29 mouse cellular contexts compared by ENCODE assay signal in the genomic region with DNA sequence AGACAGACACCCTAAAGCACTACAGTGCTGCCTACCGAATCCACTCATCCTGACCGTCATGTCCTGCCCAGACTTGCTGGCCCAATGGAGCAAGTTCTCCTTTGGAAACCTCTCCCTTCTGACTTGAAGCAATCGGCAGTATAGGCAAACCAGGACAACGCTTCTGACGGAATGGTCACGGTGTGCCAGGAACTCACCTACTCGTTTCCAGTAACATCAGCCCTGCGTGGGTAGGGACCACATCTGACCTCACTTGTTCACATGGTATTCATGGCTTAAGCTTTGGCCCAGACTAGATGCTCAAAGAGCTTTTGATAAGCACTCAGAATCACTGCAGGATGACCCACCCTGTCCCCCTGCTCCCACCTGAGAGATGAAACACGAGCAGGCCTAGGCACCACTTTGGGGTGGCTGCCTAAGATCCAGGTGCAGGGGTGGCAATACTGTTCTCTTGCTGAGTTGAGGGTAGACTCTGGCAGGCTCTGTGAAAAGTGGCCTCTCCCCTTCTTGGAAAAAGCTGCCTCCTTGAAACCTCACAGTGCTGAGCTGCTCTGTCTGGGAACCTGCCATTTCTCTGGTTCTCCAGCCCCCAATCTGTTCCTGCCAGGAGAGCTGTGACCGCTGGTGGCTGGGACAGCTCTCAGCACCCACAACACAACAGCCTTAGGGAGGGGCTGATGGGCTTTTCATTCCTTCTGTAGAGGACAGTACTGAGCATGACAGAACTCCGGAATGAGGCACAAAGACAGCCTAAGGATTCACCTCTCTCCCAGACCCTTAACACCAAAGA. TPM values are rescaled to one million over a fixed set of nuclear protein-coding genes. Genes with fewer than 3 reads are reported as not detected.
A peak's percentile ranks its signal among the peaks of the same experiment; 100 is the strongest.
DNase-seq lines count a peak whose midpoint lies in the region; ATAC-seq and TF ChIP-seq lines count a peak whose summit lies in the region.
"Had no signal": no experiment of that assay in that cellular context is flagged by ENCODE, and none has a peak within 500 bp of the region (broad histone marks: within the 10 kb centered on the region; RNA-seq: fewer than 3 reads in every experiment).

No protein-coding gene starts in this region.

- H3K9ac ChIP-seq in hindbrain, embryonic 16.5 days (ENCODE audit: low read depth, low read length) = no peak overlapping the region
- H3K9ac ChIP-seq in midbrain, embryonic 13.5 days (replicated peaks) = no peak overlapping the region
- H3K9ac ChIP-seq in midbrain, embryonic 16.5 days (ENCODE audit: low read depth, low read length) = no peak overlapping the region
- no peak overlapping the region for H3K9ac ChIP-seq in forebrain, postnatal 0 days
- H3K9ac ChIP-seq: embryonic facial prominence, embryonic 13.5 days; limb, embryonic 15.5 days; liver, embryonic 14.5 days; lung, embryonic 15.5 days; neural tube, embryonic 13.5 days; stomach, embryonic 15.5 days had no signal

- 80% methylated on average over 11 of the region's 11 CpGs for WGBS in hindbrain, embryonic 10.5 days
- 77% methylated on average over 11 of the region's 11 CpGs for WGBS in hindbrain, embryonic 16.5 days
- 85% methylated on average over 11 of the region's 11 CpGs for WGBS in midbrain, embryonic 13.5 days
- 85% methylated on average over 11 of the region's 11 CpGs for WGBS in midbrain, embryonic 16.5 days
- WGBS in forebrain, postnatal 0 days = 78% methylated on average over 11 of the region's 11 CpGs

- no peak overlapping the region for H3K4me3 ChIP-seq in hindbrain, embryonic 10.5 days
- H3K4me3 ChIP-seq in hindbrain, embryonic 16.5 days (ENCODE audit: low read length) = no peak overlapping the region
- no peak overlapping the region for H3K4me3 ChIP-seq in midbrain, embryonic 13.5 days (replicated peaks)
- no peak overlapping the region for H3K4me3 ChIP-seq in midbrain, embryonic 16.5 days (ENCODE audit: low read depth, low read length)
- no peak overlapping the region for H3K4me3 ChIP-seq in forebrain, postnatal 0 days (ENCODE audit: low read depth, low read length)
- H3K4me3 ChIP-seq: embryonic facial prominence, embryonic 13.5 days; heart, adult 2 months; limb, embryonic 15.5 days; lung, embryonic 15.5 days; myocyte; neural tube, embryonic 13.5 days; stomach, embryonic 15.5 days had no signal

- ATAC-seq in hindbrain, embryonic 16.5 days = no peak
- ATAC-seq in midbrain, embryonic 13.5 days = no peak
- ATAC-seq in midbrain, embryonic 16.5 days = no peak
- ATAC-seq in forebrain, postnatal 0 days = no peak
- ATAC-seq: hindbrain, postnatal 0 days; intestine, embryonic 16.5 days had no signal

- H3K36me3 ChIP-seq in hindbrain, embryonic 10.5 days = no peaks in the 10 kb centered on the region
- H3K36me3 ChIP-seq in hindbrain, embryonic 16.5 days (ENCODE audit: control insufficient read depth, insufficient read depth, low read length) = no peaks in the 10 kb centered on the region
- H3K36me3 ChIP-seq in midbrain, embryonic 13.5 days = peaks cover 25% of the 10 kb centered on the region
- H3K36me3 ChIP-seq in midbrain, embryonic 16.5 days (ENCODE audit: control insufficient read depth, insufficient read depth, low read length) = 0 out of 2 replicates have a peak, but pooled peaks cover 6% of the 10 kb centered on the region
- H3K36me3 ChIP-seq in forebrain, postnatal 0 days (ENCODE audit: insufficient read depth) = peaks cover 7% of the 10 kb centered on the region; the same call in 1 of the 2 replicates
- H3K36me3 ChIP-seq: embryonic facial prominence, embryonic 13.5 days; limb, embryonic 15.5 days; lung, embryonic 15.5 days; stomach, embryonic 15.5 days had no signal

- peaks cover 53% of the 10 kb centered on the region for H3K4me1 ChIP-seq in hindbrain, embryonic 10.5 days (replicated peaks)
- peaks cover 5% of the 10 kb centered on the region for H3K4me1 ChIP-seq in hindbrain, embryonic 16.5 days (ENCODE audit: control insufficient read depth, insufficient read depth, low read depth, low read length)
- H3K4me1 ChIP-seq in midbrain, embryonic 13.5 days (replicated peaks) = peaks cover 44% of the 10 kb centered on the region
- H3K4me1 ChIP-seq in midbrain, embryonic 16.5 days (ENCODE audit: control insufficient read depth, insufficient read depth, low read length) = peaks cover 3% of the 10 kb centered on the region
- peaks cover 3% of the 10 kb centered on the region; the same call in 1 of the 2 replicates for H3K4me1 ChIP-seq in forebrain, postnatal 0 days (ENCODE audit: insufficient read depth)
- H3K4me1 ChIP-seq: limb, embryonic 15.5 days; lung, embryonic 15.5 days; stomach, embryonic 15.5 days had no signal

- peak overlapping the region; percentile 51; the same call in 1 of the 2 replicates for H3K27ac ChIP-seq in hindbrain, embryonic 10.5 days
- H3K27ac ChIP-seq in hindbrain, embryonic 16.5 days (ENCODE audit: low read depth, low read length) = no peak overlapping the region
- 0 out of 2 replicates have a peak overlapping the region, but pooled peaks have one; percentile 17 for H3K27ac ChIP-seq in midbrain, embryonic 13.5 days
- H3K27ac ChIP-seq in midbrain, embryonic 16.5 days (ENCODE audit: low read length) = no peak overlapping the region
- H3K27ac ChIP-seq in forebrain, postnatal 0 days (ENCODE audit: low read depth, low read length) = 0 out of 2 replicates have a peak overlapping the region, but pooled peaks have one; percentile 9
- H3K27ac ChIP-seq: embryonic facial prominence, embryonic 13.5 days; heart, adult 2 months; limb, embryonic 15.5 days; liver, embryonic 14.5 days; lung, embryonic 15.5 days; neural tube, embryonic 13.5 days; stomach, embryonic 15.5 days had no signal

- H3K27me3 ChIP-seq in hindbrain, embryonic 10.5 days (ENCODE audit: insufficient read depth, poor library complexity, severe bottlenecking) = no peaks in the 10 kb centered on the region; the same call in 1 of the 2 replicates
- no peaks in the 10 kb centered on the region for H3K27me3 ChIP-seq in hindbrain, embryonic 16.5 days (replicated peaks; ENCODE audit: control insufficient read depth, insufficient read depth, low read length)
- H3K27me3 ChIP-seq in midbrain, embryonic 13.5 days = no peaks in the 10 kb centered on the region
- H3K27me3 ChIP-seq in midbrain, embryonic 16.5 days (ENCODE audit: control insufficient read depth, insufficient read depth, low read depth, low read length) = no peaks in the 10 kb centered on the region
- no peaks in the 10 kb centered on the region for H3K27me3 ChIP-seq in forebrain, postnatal 0 days (ENCODE audit: insufficient read depth, low read length)
- H3K27me3 ChIP-seq: embryonic facial prominence, embryonic 13.5 days; limb, embryonic 15.5 days; lung, embryonic 15.5 days; neural tube, embryonic 13.5 days; stomach, embryonic 15.5 days had no signal

- TF ChIP-seq CTCF in forebrain, postnatal 0 days (IDR thresholded peaks at IDR 0.05; ENCODE audit: low read depth) = no peak

- DNase-seq in cerebellum, postnatal 10 days = peak; percentile 56 to 57
- DNase-seq in cerebellum, adult 8-10 months = no peak
- no peak for DNase-seq in hindbrain, embryonic 10.5 days (ENCODE audit: low spot score)
- DNase-seq in forebrain, postnatal 0 days = no peak
- DNase-seq in layer of hippocampus, adult 8-10 months (ENCODE audit: low spot score in 2 of 2) = no peak
- DNase-seq: adrenal gland, postnatal 10 days; cerebellum, postnatal 36 days; embryo, embryonic 11 days; gastrocnemius, postnatal 25 days; heart, adult 2 months; heart, postnatal 36 days; kidney, postnatal 25 days; layer of hippocampus, adult 9-11 months; left cerebral cortex, postnatal 4 days; lung, postnatal 36 days; thymus, postnatal 25 days had no signal

- no peaks in the 10 kb centered on the region for H3K9me3 ChIP-seq in hindbrain, embryonic 10.5 days
- no peaks in the 10 kb centered on the region for H3K9me3 ChIP-seq in hindbrain, embryonic 16.5 days (ENCODE audit: control insufficient read depth, low read length)
- no peaks in the 10 kb centered on the region for H3K9me3 ChIP-seq in midbrain, embryonic 13.5 days
- H3K9me3 ChIP-seq in midbrain, embryonic 16.5 days (replicated peaks; ENCODE audit: control insufficient read depth, low read length, poor library complexity, severe bottlenecking) = no peaks in the 10 kb centered on the region
- no peaks in the 10 kb centered on the region for H3K9me3 ChIP-seq in forebrain, postnatal 0 days (ENCODE audit: low read length)
- H3K9me3 ChIP-seq: embryonic facial prominence, embryonic 13.5 days; limb, embryonic 15.5 days; lung, embryonic 15.5 days; neural tube, embryonic 13.5 days; stomach, embryonic 15.5 days had no signal

- no peak overlapping the region for H3K4me2 ChIP-seq in hindbrain, embryonic 16.5 days (ENCODE audit: low read length)
- no peak overlapping the region for H3K4me2 ChIP-seq in midbrain, embryonic 13.5 days (replicated peaks)
- H3K4me2 ChIP-seq in midbrain, embryonic 16.5 days (ENCODE audit: low read length) = no peak overlapping the region
- H3K4me2 ChIP-seq in forebrain, postnatal 0 days (ENCODE audit: low read depth) = no peak overlapping the region
- H3K4me2 ChIP-seq: embryonic facial prominence, embryonic 13.5 days; limb, embryonic 15.5 days; lung, embryonic 15.5 days; neural tube, embryonic 13.5 days; stomach, embryonic 15.5 days had no signal

RNA-seq across cellular contexts. Expression of a gene that starts 24.5 kb away (rescaled TPM):
- 41.2 and 87.6 TPM in 2 replicates for polyA plus RNA-seq in hindbrain, embryonic 10.5 days (2016; fragmentation: Nextera tagmentation; extraction: Ambion mirVana)
- 24.3 and 31.0 TPM in 2 replicates for polyA plus RNA-seq in hindbrain, embryonic 16.5 days (2015; fragmentation: Nextera tagmentation; extraction: Ambion mirVana)
- 63.2 and 90.2 TPM in 2 replicates for polyA plus RNA-seq in midbrain, embryonic 13.5 days (2015; fragmentation: Nextera tagmentation; extraction: Ambion mirVana)
- polyA plus RNA-seq in midbrain, embryonic 16.5 days (2015; fragmentation: Nextera tagmentation; extraction: Ambion mirVana) = 28.2 and 34.6 TPM in 2 replicates
- 101 and 104 TPM in 2 replicates for total RNA-seq in forebrain, postnatal 0 days (2014; rRNA removed)
- polyA plus RNA-seq in forebrain, postnatal 0 days (2015; fragmentation: Nextera tagmentation; extraction: Ambion mirVana) = 41.0 and 43.9 TPM in 2 replicates
- total RNA-seq in layer of hippocampus, adult 8-10 months (2022) = 100 to 1,000 TPM in 1 of 4 experiments, 10 to 100 TPM in 3; 74.6 to 104 (median 85.8) TPM
- total RNA-seq: megakaryocyte-erythroid progenitor cell, adult 5-6 weeks had no signal
- polyA plus RNA-seq: myocyte had no signal

Comparison
In these comparisons a context has a peak if more than half of its experiments do, and no peak if none do; other contexts are left out.
1. DNase-seq: peak in cerebellum, postnatal 10 days (2 of 2); none in cerebellum, adult 8-10 months (single experiment), hindbrain, embryonic 10.5 days (single experiment), forebrain, postnatal 0 days (single experiment) and layer of hippocampus, adult 8-10 months (0 of 2).
2. H3K27ac ChIP-seq: peak in hindbrain, embryonic 10.5 days (single experiment), midbrain, embryonic 13.5 days (single experiment) and forebrain, postnatal 0 days (single experiment); none in hindbrain, embryonic 16.5 days (single experiment) and midbrain, embryonic 16.5 days (single experiment).